Mouse (Mus musculus) embryonic fibroblast, embryonic 13.5 days (primary cell): ENCODE measurements around the gene Kcnip1.

Experiments
- CTCF ChIP-seq: IDR thresholded peaks from 2 replicates; pipeline ENCODE4 v1.5.1; 2011; ENCODE audit warnings: mild to moderate bottlenecking, control low read depth, low read length, moderate library complexity, borderline replicate concordance; ENCODE audit not compliant: insufficient read depth
- POLR2A ChIP-seq: IDR thresholded peaks from 2 replicates; pipeline ENCODE4 v1.6.1; 2011; ENCODE audit warnings: low read depth, mild to moderate bottlenecking, control low read depth, low read length, moderate library complexity

- no peak for TF ChIP-seq POLR2A
- no peak for TF ChIP-seq CTCF
These were observed 248.5 kb downstream of the Kcnip1 start for GRCm38 (mm10) chr11:33744429-33744828.
